Mouse (Mus musculus) bone marrow macrophage, adult 2 months (primary cell): ENCODE data around the gene Ap5s1. TPM values are rescaled to one million over a fixed set of nuclear protein-coding genes. Genes with fewer than 3 reads are reported as not detected.

ENCODE experiments used
- H3K27ac ChIP-seq: 2 replicates; pipeline ENCODE4 v1.5.1; 2012; ENCODE audit warnings: low read depth, low read length; ENCODE audit not compliant: insufficient read depth
- H3K4me1 ChIP-seq: 2 replicates; pipeline ENCODE4 v1.6.1; 2012; ENCODE audit warnings: low read length; ENCODE audit not compliant: control insufficient read depth, insufficient read depth
- H3K4me3 ChIP-seq: 2 replicates; pipeline ENCODE4 v1.5.1; 2012; ENCODE audit warnings: mild to moderate bottlenecking, low read length, moderate library complexity; ENCODE audit not compliant: insufficient read depth
- CTCF ChIP-seq: IDR thresholded peaks from 2 replicates; pipeline ENCODE4 v1.5.1; 2012; ENCODE audit warnings: low read depth, mild to moderate bottlenecking, low read length, moderate library complexity
- POLR2A ChIP-seq: IDR thresholded peaks from 2 replicates; pipeline ENCODE4 v1.6.1; 2012; ENCODE audit warnings: mild to moderate bottlenecking, low read depth, low read length, borderline replicate concordance
- polyA plus RNA-seq: library from polyadenylated mRNA; stranded (reverse); fragments of >200 nt; gene quantifications from 2 replicates; pipeline ENCODE4 v1.2.4, GENCODE M21; 2012; ENCODE audit not compliant: missing spikeins, insufficient read depth, insufficient read length

Gene Ap5s1
- polyA plus RNA-seq, 1 experiment, result 28.1 TPM

DNA sequence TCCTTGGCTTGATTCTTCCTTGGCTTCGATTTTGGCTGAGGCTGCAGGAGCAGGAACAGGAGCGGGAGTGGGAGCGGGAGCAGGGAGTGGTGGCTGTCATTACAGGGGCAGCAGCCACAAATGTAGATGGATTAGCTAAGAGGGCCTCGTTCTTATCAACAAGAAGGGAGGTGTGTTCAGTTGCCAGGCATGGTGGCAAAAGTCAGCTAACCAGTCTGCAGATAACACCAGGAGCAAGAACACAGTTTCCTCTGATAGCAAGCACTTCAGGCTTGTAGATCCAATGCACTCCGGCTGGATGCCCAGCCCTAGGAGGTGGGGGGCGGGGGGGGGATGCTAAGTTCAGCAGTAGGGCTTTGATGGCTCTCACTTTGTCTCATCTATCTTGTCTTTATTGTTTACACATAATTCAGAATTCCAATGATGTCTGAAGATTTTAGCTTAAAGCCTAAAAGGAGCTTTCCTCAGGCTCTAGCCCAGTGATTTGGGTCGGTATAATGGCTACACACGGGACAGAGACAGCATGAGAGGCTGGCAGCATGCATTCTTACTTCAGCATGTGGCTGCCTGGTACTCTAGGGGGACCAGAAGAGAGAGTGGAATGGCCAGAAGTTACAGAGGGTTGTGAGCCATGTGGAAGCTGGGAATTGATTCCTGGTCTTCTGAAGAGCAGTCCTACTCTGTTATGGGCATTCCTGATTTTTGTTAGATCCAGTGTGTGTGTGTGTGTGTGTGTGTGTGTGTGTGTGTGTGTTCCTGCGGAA, 53.8 kb downstream of the Ap5s1 start:
- TF ChIP-seq CTCF, result no peak
- no peak for TF ChIP-seq POLR2A
- H3K4me3 ChIP-seq, result no peak overlapping the region
- H3K4me1 ChIP-seq, result peaks cover 14% of the 10 kb centered on the region
- H3K27ac ChIP-seq, result no peak overlapping the region

DNA sequence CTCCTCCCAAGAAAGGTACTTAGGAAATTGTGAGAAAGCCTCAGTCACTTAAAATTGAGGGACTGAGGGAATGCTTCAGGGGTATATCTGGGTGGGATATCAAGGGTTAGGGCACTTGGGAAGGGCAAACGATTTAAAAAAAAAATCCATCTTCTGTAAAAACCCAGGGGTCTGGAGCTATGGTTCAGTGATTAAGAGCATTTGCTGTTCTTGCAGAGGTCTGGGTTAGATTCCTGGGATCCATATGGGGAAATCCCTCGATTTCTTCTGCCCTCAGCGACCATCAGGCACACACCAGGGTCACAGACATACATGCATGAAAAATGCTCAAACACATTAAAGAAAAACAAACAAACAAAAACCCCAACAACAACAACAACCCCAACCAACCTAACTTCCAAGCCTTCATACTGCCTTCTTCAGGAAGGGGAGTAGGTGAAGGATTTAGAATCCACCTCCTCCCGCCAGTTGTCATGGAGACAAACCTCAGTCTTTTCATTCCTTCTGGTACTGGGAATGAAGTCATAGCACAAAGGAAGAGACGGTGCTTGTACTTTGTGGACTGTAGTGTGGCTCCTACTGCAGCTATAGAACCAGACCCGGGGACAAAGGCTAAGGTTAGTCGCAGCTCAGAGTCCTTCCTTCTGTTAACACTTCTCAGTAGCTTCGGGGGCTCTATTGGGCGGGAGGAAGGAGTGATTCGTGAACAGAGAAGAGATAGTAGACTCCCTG, 54.8 kb downstream of the Ap5s1 start:
- Histone ChIP-seq H3K4me3 (peak overlapping the region; percentile 68), H3K27ac (peak overlapping the region; percentile 15; the same call in 1 of the 2 replicates), H3K4me1 (peaks cover 14% of the 10 kb centered on the region)
- TF ChIP-seq POLR2A, result no peak
- no peak for TF ChIP-seq CTCF

DNA sequence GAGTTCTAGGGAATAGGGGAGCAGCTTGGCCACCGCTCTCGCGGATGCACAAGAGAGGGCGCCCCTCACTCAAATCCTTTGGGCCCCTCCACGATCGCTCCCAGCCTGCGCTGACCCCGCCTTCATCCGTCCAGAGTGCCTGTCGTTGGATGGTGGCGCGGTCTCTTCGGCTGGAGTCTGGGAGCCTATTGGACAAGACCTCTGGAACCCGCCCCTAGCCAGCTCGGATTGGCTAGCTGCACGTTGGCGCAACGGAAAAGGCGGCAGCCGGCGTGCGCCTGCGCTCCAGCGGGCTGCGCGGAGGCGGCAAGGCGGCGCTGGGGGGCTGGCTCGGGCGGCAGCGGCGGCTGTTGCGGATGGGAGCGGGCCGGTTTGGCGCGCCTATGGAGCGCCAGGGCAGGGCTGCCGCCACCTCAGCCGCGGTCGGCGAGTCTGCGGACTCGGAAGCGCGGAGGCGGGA, 55.4 kb downstream of the Ap5s1 start, which contains the start of gene Pank2:
Gene Pank2, plus strand, starts transcription at position 283 of the 460 bp plus-strand sequence.
- Histone ChIP-seq H3K27ac (peak within 1 kb of the TSS; percentile 81), H3K4me1 (peaks cover 14% of the 10 kb centered on the region), H3K4me3 (peak within 1 kb of the TSS; percentile 68)
- TF ChIP-seq POLR2A (no peak; the same call in 1 of the 2 replicates), CTCF (no peak)

Other genes with a start within 250 kb of the Ap5s1 start
- gene Gfra4, start 164.0 kb upstream of the Ap5s1 start, polyA plus RNA-seq, result 0.96 and 1.5 TPM in 2 replicates
- 12.8 and 13.6 TPM in 2 replicates for gene Adam33, start 143.3 kb upstream of the Ap5s1 start, polyA plus RNA-seq
- 164 and 219 TPM in 2 replicates for gene Siglec1, start 120.3 kb upstream of the Ap5s1 start, polyA plus RNA-seq
- not detected in 2 replicates for gene Hspa12b, start 79.8 kb upstream of the Ap5s1 start, polyA plus RNA-seq
- not detected in 2 replicates for gene Gm11037, start 73.6 kb upstream of the Ap5s1 start, polyA plus RNA-seq
- 53.6 and 55.6 TPM in 2 replicates for gene 1700037H04Rik, start 47.0 kb upstream of the Ap5s1 start, polyA plus RNA-seq
- 88.2 and 88.3 TPM in 2 replicates for gene Cenpb, start 27.0 kb upstream of the Ap5s1 start, polyA plus RNA-seq
- gene Cdc25b, start 20.1 kb upstream of the Ap5s1 start, polyA plus RNA-seq, result 47.1 and 56.5 TPM in 2 replicates
- gene Spef1, start 19.8 kb upstream of the Ap5s1 start, polyA plus RNA-seq, result 7.1 and 8.9 TPM in 2 replicates
- 39.0 and 40.3 TPM in 2 replicates for gene Mavs, start 27.0 kb downstream of the Ap5s1 start, polyA plus RNA-seq
- gene Pank2, start 55.4 kb downstream of the Ap5s1 start, polyA plus RNA-seq, result 49.3 and 50.2 TPM in 2 replicates
- gene Rnf24, start 145.8 kb downstream of the Ap5s1 start, polyA plus RNA-seq, result 5.0 and 5.1 TPM in 2 replicates